Mouse (Mus musculus) urinary bladder, postnatal 4 days (tissue): ENCODE data around the gene Bcas1.

Experiments
- DNase-seq, 2 experiments: peaks; one replicate each; pipeline ENCODE4 v3.0.0; 2021 to 2022; ENCODE audit warnings: low spot score in 2 of 2

Gene Bcas1

DNA sequence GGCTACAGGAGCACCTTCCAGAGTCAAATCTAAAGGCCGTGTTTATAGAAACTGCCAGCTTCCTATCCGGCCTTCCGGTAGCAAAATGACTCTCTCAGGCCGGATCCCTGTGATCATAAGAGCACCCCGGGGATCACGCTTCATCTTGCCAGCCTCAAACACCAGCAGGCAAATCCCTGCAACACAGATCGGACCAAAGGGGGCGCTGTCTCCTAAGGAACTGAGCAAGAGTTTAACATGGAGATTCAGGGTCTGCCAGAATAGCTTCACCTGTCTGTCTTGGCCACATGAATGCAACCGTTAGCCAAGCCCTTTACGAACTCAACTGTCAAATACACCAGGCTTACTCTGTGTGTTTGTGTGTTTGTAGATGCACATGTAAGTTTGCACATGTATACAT is 8.9 kb downstream of the Bcas1 start:
- DNase-seq: no peak

- DNase-seq: no peak
Measured at GRCm38 (mm10) chr2:170411490-170412168, 16.0 kb downstream of the Bcas1 start.

GRCm38 (mm10) chr2:170410677-170411489 is 16.8 kb downstream of the Bcas1 start:
- DNase-seq: no peak

- no peak for DNase-seq
Measured at GRCm38 (mm10) chr2:170406438-170406837, 21.2 kb downstream of the Bcas1 start.

- DNase-seq: no peak
Measured at GRCm38 (mm10) chr2:170404781-170405573, 22.7 kb downstream of the Bcas1 start.

- no peak for DNase-seq
Measured at GRCm38 (mm10) chr2:170403666-170404385, 23.8 kb downstream of the Bcas1 start.

GRCm38 (mm10) chr2:170401211-170401799 is 26.3 kb downstream of the Bcas1 start:
- DNase-seq: peak; percentile 64 to 79

DNA sequence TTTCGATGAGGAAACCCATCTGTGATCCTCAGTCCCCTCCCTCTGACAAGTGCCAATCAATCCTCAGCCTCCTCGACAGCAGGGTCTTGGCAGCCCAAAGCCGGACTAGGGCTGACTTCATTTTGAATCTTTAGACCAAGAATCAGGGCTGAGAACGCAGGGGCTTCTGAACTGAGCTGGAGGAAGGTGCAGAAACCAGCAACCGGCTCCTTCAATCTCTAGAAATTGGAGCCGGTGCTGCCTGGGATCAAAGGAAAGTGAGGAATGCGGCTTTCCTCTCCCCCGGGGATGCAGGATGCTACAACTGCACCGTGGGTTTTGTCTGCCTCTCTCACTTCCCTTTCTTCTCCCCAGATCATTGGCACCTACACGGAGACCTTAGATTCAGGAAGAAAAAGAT is 27.0 kb downstream of the Bcas1 start:
- DNase-seq: no peak

DNA sequence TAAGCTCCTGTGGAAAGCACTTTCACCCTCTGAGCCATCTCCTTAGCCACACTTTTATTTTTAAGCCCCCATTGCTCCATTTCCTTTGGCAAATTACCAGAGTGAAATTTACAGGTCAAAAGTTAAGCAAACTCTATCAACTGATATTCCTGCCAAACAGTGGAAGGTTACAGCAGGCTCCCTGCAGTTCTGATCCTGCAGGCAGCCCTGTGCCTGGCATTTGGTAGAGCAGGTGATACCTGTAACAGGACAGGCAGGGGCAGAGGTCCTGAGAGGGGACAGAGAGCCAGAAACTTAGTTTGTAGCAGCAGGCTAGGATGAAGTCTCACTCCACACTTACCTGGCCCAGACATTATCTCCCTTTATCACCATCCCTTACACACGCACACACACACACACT is 35.7 kb downstream of the Bcas1 start:
- no peak for DNase-seq

GRCm38 (mm10) chr2:170388320-170388719 is 39.3 kb downstream of the Bcas1 start:
- no peak for DNase-seq

GRCm38 (mm10) chr2:170385556-170385955 is 42.1 kb downstream of the Bcas1 start:
- no peak for DNase-seq

- DNase-seq: no peak
Measured at GRCm38 (mm10) chr2:170384770-170385169, 42.9 kb downstream of the Bcas1 start.

GRCm38 (mm10) chr2:170373391-170373790 is 54.3 kb downstream of the Bcas1 start:
- DNase-seq: no peak

DNA sequence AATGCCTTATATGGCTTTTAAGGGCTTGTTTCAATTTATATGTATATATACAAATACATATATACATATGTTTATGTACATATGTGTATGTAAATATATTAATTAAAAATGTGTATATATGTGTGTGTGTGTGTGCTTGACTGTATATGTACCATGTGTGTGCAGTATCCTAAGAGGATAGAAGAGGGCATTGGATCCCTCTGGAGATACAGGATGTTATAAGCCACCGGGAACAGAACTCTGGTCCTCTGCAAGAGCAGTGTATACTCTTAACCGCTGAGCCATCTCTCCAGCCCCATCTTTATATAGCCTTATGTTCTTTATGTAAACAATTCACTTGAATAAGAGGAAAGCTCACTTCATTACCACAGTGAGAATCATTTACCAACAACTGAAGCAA is 62.0 kb downstream of the Bcas1 start:
- no peak for DNase-seq

- DNase-seq: no peak
Measured at GRCm38 (mm10) chr2:170365271-170365670, 62.4 kb downstream of the Bcas1 start.

DNA sequence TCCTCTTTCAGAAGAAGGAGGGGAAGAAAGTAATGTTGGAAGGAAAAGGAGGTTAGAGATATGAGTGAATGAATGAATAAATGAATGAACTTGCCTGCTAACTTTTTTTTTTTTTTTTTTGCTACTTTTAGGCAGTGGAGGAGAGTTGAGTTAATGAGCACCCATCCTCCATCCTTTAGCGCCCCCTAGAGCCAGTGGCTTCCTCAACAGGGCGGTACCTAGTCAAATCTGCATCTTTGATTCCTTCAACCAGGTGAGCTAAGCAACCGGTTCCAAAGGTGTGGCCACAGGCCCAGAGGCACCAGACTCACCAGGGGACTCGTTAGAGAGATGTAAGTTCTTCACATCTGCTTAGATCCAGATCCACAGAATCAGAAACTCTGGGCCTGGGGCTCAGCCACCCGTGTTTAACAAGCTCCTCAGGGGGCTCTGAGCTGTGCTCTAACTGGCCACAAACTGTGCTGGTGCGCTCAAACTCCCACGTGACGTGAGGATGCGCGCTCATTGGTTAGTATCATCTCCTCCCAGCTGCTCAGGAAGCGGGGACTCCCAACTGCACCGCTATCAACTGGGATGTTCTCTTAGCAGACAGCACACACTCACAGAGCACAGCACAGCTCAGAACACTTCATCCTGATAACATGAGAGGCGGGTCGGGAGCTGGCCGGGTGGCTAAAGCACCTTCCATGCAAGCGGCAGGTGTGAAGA is 70.8 kb downstream of the Bcas1 start:
- DNase-seq: no peak

- peak; percentile 66 to 85 for DNase-seq
Measured at GRCm38 (mm10) chr2:170354963-170355367, 72.7 kb downstream of the Bcas1 start.

GRCm38 (mm10) chr2:170352273-170352672 is 75.4 kb downstream of the Bcas1 start:
- DNase-seq: no peak

DNA sequence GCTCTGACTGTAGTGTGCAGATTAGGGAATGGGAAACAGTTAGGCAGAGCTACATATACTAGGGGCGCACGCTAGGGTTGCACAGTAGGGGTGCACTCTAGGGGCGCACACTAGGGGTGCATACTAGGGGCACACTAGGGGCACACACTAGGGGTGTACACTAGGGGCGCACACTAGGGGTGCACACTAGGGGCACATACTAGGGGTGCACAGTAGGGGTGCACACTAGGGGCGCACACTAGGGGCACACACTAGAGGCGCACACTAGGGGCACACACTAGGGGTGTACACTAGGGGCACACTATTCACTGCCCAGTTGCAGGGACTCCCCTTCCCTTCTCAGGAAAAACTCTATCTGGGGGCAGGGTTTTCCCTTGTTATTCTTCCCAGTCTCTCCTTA is 75.8 kb downstream of the Bcas1 start:
- no peak for DNase-seq

DNA sequence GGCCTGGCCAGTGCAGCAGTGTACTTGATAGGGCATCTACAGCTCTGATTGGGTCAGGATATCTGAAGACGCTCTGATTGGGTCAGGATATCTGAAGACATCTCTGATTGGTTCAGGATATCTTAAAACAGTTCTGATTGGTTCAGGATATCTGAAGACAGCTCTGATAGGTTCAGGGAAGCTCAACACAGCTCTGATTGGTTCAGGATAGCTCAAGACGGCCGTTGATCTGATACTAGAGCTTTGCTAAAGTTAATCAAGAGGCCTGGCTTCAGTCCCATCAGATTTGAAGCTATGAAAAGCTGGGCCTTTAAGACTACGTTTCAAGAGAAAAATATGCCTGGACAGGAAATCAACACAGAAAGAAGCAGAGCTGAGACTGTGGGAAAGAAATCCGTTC is 77.9 kb downstream of the Bcas1 start:
- no peak for DNase-seq

- DNase-seq: no peak
Measured at GRCm38 (mm10) chr2:170349096-170349495, 78.5 kb downstream of the Bcas1 start.
